Mouse (Mus musculus): ENCODE results near the gene Il16. TPM values are rescaled to one million over a fixed set of nuclear protein-coding genes. Genes with fewer than 3 reads are reported as not detected.

Il16 gene
- total and polyA plus RNA-seq, 3 experiments = 5.6 to 7.6 (median 6.1) TPM

GRCm38 (mm10) chr7:83641163-83641562 lies 104.4 kb downstream of the Il16 start:
- H3K36me3 ChIP-seq (ENCODE audit: control insufficient read depth, insufficient read depth, low read length) = no peaks in the 10 kb centered on the region
- WGBS = 89% methylated on average over 2 of the region's 2 CpGs
- no peak overlapping the region for H3K27ac ChIP-seq

GRCm38 (mm10) chr7:83640581-83640980 lies 104.9 kb downstream of the Il16 start:
- intact Hi-C loops (cut with DNase I) = no loop called here

More at GRCm38 (mm10) chr7:83641163-83641562, 104.4 kb downstream of the Il16 start:
- no peak overlapping the region for H3K4me3 ChIP-seq
- no peaks in the 10 kb centered on the region; the same call in 1 of the 2 replicates for H3K4me1 ChIP-seq (ENCODE audit: control insufficient read depth, insufficient read depth, low read length)
- TF ChIP-seq POLR2A (IDR thresholded peaks at IDR 0.05; ENCODE audit: insufficient read depth, low read depth, low read length) = no peak
- no peaks in the 10 kb centered on the region for H3K27me3 ChIP-seq (ENCODE audit: control insufficient read depth, insufficient read depth, low read length)
- intact Hi-C loops (cut with DNase I) = no loop called here
- no peak for DNase-seq
- H3K79me2 ChIP-seq (replicated peaks; ENCODE audit: control insufficient read depth, insufficient read depth, low read length) = no peaks in the 10 kb centered on the region
- H3K9ac ChIP-seq (ENCODE audit: low read depth, low read length) = no peak overlapping the region

DNA sequence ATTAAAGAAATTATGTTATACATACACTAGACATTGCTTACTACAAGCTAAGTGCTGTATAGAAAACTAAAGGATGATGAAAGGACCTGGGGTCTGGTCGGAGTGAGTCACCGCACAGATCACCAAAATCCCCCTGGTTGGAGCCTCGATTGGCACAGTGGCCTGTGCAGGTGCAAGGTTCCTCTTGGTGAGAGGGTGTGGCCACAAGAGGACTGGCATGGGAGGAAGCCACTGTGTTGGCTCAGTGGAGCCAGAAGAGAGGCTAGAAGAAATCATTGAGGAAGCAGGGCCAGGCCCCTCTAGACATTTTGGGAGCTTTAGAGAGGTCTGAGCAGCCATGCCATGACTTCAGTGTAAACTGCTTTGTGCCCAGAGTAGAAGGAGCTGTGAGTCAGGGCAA lies 106.4 kb downstream of the Il16 start:
- no peak for DNase-seq
- Histone ChIP-seq H3K27me3 (ENCODE audit: control insufficient read depth, insufficient read depth, low read length) (no peaks in the 10 kb centered on the region), H3K9ac (ENCODE audit: low read depth, low read length) (no peak overlapping the region), H3K79me2 (replicated peaks; ENCODE audit: control insufficient read depth, insufficient read depth, low read length) (no peaks in the 10 kb centered on the region), H3K4me3 (no peak overlapping the region), H3K4me1 (ENCODE audit: control insufficient read depth, insufficient read depth, low read length) (no peaks in the 10 kb centered on the region), H3K36me3 (ENCODE audit: control insufficient read depth, insufficient read depth, low read length) (no peaks in the 10 kb centered on the region), H3K27ac (no peak overlapping the region)
- 76% methylated on average over 3 of the region's 3 CpGs for WGBS
- intact Hi-C loops (cut with DNase I) = loop anchor here (10.0 kb wide), 1 partner anchor 774 kb away; the partner anchor contains the start of gene Mex3b
- TF ChIP-seq CTCF (IDR thresholded peaks at IDR 0.05) = no peak
- TF ChIP-seq EP300 (IDR thresholded peaks at IDR 0.05; ENCODE audit: insufficient read depth, low read depth, low read length) = no peak
- TF ChIP-seq POLR2A (IDR thresholded peaks at IDR 0.05; ENCODE audit: insufficient read depth, low read depth, low read length) = no peak

More at GRCm38 (mm10) chr7:83640581-83640980, 104.9 kb downstream of the Il16 start:
- Histone ChIP-seq H3K36me3 (ENCODE audit: control insufficient read depth, insufficient read depth, low read length) (no peaks in the 10 kb centered on the region), H3K4me3 (no peak overlapping the region), H3K27ac (no peak overlapping the region), H3K9ac (ENCODE audit: low read depth, low read length) (no peak overlapping the region), H3K27me3 (ENCODE audit: control insufficient read depth, insufficient read depth, low read length) (no peaks in the 10 kb centered on the region), H3K4me1 (ENCODE audit: control insufficient read depth, insufficient read depth, low read length) (no peaks in the 10 kb centered on the region), H3K79me2 (replicated peaks; ENCODE audit: control insufficient read depth, insufficient read depth, low read length) (no peaks in the 10 kb centered on the region)
- no peak for TF ChIP-seq CTCF (IDR thresholded peaks at IDR 0.05)
- no peak for TF ChIP-seq EP300 (IDR thresholded peaks at IDR 0.05; ENCODE audit: insufficient read depth, low read depth, low read length)
- no peak for TF ChIP-seq POLR2A (IDR thresholded peaks at IDR 0.05; ENCODE audit: insufficient read depth, low read depth, low read length)
- WGBS = 88% methylated on average over 5 of the region's 5 CpGs
- DNase-seq = no peak

DNA sequence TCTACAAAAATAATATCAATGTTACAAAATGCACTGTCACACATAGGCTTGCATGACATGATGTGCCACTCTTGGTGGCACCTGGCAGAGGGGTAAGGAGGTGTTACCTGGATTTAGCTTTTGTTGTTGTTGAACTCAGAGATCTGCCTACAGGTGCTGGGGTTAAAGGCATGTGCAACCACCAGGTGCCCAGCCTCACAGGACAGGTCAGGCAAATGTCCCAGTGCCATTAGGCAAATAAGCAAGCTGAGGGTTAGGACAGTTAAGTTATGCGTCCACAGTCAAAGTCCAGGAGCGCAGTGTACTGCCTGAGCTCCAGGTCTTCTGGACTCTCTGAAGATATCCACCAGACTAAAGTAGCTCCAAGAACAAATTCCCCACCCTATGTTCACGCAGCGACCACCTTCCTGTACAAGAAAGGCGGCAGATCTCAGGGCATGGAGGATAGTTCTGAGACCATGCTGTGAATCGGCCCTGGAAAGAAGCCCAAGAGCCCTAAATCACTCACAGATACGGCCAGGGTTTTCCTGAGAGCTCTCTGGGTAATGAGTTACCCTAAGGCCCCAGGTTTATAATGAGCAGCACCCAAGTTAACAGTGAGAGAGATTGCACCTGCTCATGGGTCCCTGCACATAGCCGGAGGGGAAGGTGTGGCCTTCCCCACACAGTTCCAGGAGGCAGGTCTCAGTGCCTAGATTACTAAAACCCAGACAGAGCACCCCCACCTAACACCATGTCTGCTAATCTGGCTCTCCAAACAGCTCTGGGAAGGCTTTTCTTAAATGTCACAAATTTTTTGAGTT lies 107.5 kb downstream of the Il16 start:
- Histone ChIP-seq H3K4me3 (no peak overlapping the region), H3K79me2 (replicated peaks; ENCODE audit: control insufficient read depth, insufficient read depth, low read length) (no peaks in the 10 kb centered on the region), H3K4me1 (ENCODE audit: control insufficient read depth, insufficient read depth, low read length) (peaks cover 4% of the 10 kb centered on the region), H3K27ac (no peak overlapping the region), H3K9ac (ENCODE audit: low read depth, low read length) (no peak overlapping the region), H3K36me3 (ENCODE audit: control insufficient read depth, insufficient read depth, low read length) (no peaks in the 10 kb centered on the region), H3K27me3 (ENCODE audit: control insufficient read depth, insufficient read depth, low read length) (no peaks in the 10 kb centered on the region)
- intact Hi-C loops (cut with DNase I) = loop anchor here (10.0 kb wide), 1 partner anchor 773 kb away; the partner anchor contains the start of gene Mex3b
- no peak for TF ChIP-seq POLR2A (IDR thresholded peaks at IDR 0.05; ENCODE audit: insufficient read depth, low read depth, low read length)
- no peak for TF ChIP-seq CTCF (IDR thresholded peaks at IDR 0.05)
- TF ChIP-seq EP300 (IDR thresholded peaks at IDR 0.05; ENCODE audit: insufficient read depth, low read depth, low read length) = no peak
- WGBS = 94% methylated on average over 8 of the region's 8 CpGs
- no peak for DNase-seq

- H3K36me3 ChIP-seq (ENCODE audit: control insufficient read depth, insufficient read depth, low read length) = no peaks in the 10 kb centered on the region; the same call in 1 of the 2 replicates
- no peaks in the 10 kb centered on the region for H3K27me3 ChIP-seq (ENCODE audit: control insufficient read depth, insufficient read depth, low read length)
- WGBS = 93% methylated on average over 8 of the region's 8 CpGs
- DNase-seq = no peak
- intact Hi-C loops (cut with DNase I) = loop anchor here (10.0 kb wide), 1 partner anchor 772 kb away; the partner anchor contains the start of gene Mex3b
- H3K4me1 ChIP-seq (ENCODE audit: control insufficient read depth, insufficient read depth, low read length) = peaks cover 5% of the 10 kb centered on the region
- H3K9ac ChIP-seq (ENCODE audit: low read depth, low read length) = no peak overlapping the region
- no peak overlapping the region for H3K27ac ChIP-seq
- TF ChIP-seq POLR2A (IDR thresholded peaks at IDR 0.05; ENCODE audit: insufficient read depth, low read depth, low read length) = no peak
- TF ChIP-seq CTCF (IDR thresholded peaks at IDR 0.05) = no peak
- TF ChIP-seq EP300 (IDR thresholded peaks at IDR 0.05; ENCODE audit: insufficient read depth, low read depth, low read length) = no peak
- no peak overlapping the region for H3K4me3 ChIP-seq
- H3K79me2 ChIP-seq (replicated peaks; ENCODE audit: control insufficient read depth, insufficient read depth, low read length) = no peaks in the 10 kb centered on the region
Measured at GRCm38 (mm10) chr7:83636425-83636824, 109.1 kb downstream of the Il16 start.

DNA sequence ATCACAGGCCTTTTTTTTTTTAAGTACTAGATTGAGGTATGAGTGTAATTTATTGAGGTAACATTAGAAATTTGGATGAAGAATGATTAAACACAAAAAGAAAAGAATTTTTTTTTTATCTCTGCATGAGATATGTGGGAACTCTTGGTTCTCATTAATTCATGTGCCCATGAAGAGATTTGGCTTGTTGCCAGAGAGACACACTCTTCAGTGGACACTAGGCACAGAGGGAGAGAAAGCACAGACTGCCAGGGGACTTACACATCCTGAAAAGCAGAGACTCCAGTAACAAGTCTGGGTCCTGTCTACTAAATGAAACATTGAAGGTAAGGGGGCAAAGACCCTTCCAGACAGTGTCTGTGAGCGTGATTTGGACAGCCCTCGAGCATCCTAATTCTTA lies 109.8 kb downstream of the Il16 start:
- H3K4me3 ChIP-seq = no peak overlapping the region
- H3K36me3 ChIP-seq (ENCODE audit: control insufficient read depth, insufficient read depth, low read length) = no peaks in the 10 kb centered on the region; the same call in 1 of the 2 replicates
- no peak overlapping the region for H3K27ac ChIP-seq
- H3K4me1 ChIP-seq (ENCODE audit: control insufficient read depth, insufficient read depth, low read length) = peaks cover 6% of the 10 kb centered on the region
- no peaks in the 10 kb centered on the region for H3K27me3 ChIP-seq (ENCODE audit: control insufficient read depth, insufficient read depth, low read length)
- H3K79me2 ChIP-seq (replicated peaks; ENCODE audit: control insufficient read depth, insufficient read depth, low read length) = no peaks in the 10 kb centered on the region
- H3K9ac ChIP-seq (ENCODE audit: low read depth, low read length) = no peak overlapping the region
- 97% methylated on average over 2 of the region's 2 CpGs for WGBS
- intact Hi-C loops (cut with DNase I) = loop anchor here (10.0 kb wide), 1 partner anchor 771 kb away; the partner anchor contains the start of gene Mex3b
- no peak for DNase-seq
- no peak for TF ChIP-seq EP300 (IDR thresholded peaks at IDR 0.05; ENCODE audit: insufficient read depth, low read depth, low read length)
- no peak for TF ChIP-seq CTCF (IDR thresholded peaks at IDR 0.05)
- TF ChIP-seq POLR2A (IDR thresholded peaks at IDR 0.05; ENCODE audit: insufficient read depth, low read depth, low read length) = no peak

Measured in heart, adult 2 months (tissue).